Mouse (Mus musculus): ENCODE measurements at regions not wholly inside any gene's neighbourhood (a gene's known extent, or its start where the extent isn't known, plus 50 kb on each side); places are given as distances from the start of the nearest gene placed in this dataset.

- Histone ChIP-seq H3K4me2 (ENCODE audit: low read depth) (no peak overlapping the region), H3K36me3 (ENCODE audit: control insufficient read depth, insufficient read depth) (no peaks in the 10 kb centered on the region), H3K4me3 (no peak overlapping the region), H3ac (ENCODE audit: control insufficient read depth, insufficient read length) (no peak overlapping the region), H3K27me3 (ENCODE audit: control insufficient read depth, insufficient read depth, insufficient read length) (no peaks in the 10 kb centered on the region), H3K79me2 (ENCODE audit: control insufficient read depth, insufficient read depth) (no peaks in the 10 kb centered on the region)
- TF ChIP-seq SRF (IDR thresholded peaks at IDR 0.05; ENCODE audit: control insufficient read depth, insufficient read length, low read depth) (no peak), TCF12 (IDR thresholded peaks at IDR 0.05; ENCODE audit: insufficient read depth, poor library complexity, severe bottlenecking) (no peak), REST (IDR thresholded peaks at IDR 0.05; ENCODE audit: insufficient read depth, insufficient read length) (no peak), TCF3 (IDR thresholded peaks at IDR 0.05; ENCODE audit: insufficient read length, low read depth) (no peak), MAX (IDR thresholded peaks at IDR 0.05; ENCODE audit: low read depth) (no peak), CEBPB (IDR thresholded peaks at IDR 0.05; ENCODE audit: insufficient read depth, poor library complexity, severe bottlenecking) (no peak), E2F4 (IDR thresholded peaks at IDR 0.05; ENCODE audit: insufficient read depth) (no peak), MYOD1 (IDR thresholded peaks at IDR 0.05; ENCODE audit: control insufficient read depth in 1 of 3, insufficient read length in 2 of 3, low read depth in 2 of 3) (no peak), USF1 (IDR thresholded peaks at IDR 0.05; ENCODE audit: low read depth) (no peak), MYOG (IDR thresholded peaks at IDR 0.05; ENCODE audit: control insufficient read depth in 1 of 3, insufficient read depth in 1 of 3, insufficient read length in 2 of 3, low read depth in 2 of 3) (no peak)
Observed at GRCm38 (mm10) chr13:34505861-34506260, 147.4 kb downstream of the Pxdc1 start.

- no peaks in the 10 kb centered on the region for H3K36me3 ChIP-seq (ENCODE audit: control insufficient read depth, insufficient read depth)
- TF ChIP-seq USF1 (IDR thresholded peaks at IDR 0.05; ENCODE audit: low read depth) (no peak), SRF (IDR thresholded peaks at IDR 0.05; ENCODE audit: control insufficient read depth, insufficient read length, low read depth) (no peak), CEBPB (IDR thresholded peaks at IDR 0.05; ENCODE audit: insufficient read depth, poor library complexity, severe bottlenecking) (0 out of 2 replicates have a peak, but pooled peaks have one; percentile 51), REST (IDR thresholded peaks at IDR 0.05; ENCODE audit: insufficient read depth, insufficient read length) (no peak), MAX (IDR thresholded peaks at IDR 0.05; ENCODE audit: low read depth) (no peak), TCF12 (IDR thresholded peaks at IDR 0.05; ENCODE audit: insufficient read depth, poor library complexity, severe bottlenecking) (no peak), POLR2A (IDR thresholded peaks at IDR 0.05; ENCODE audit: insufficient read length, low read depth) (no peak)
Observed at GRCm38 (mm10) chr13:34504879-34505278, 148.4 kb downstream of the Pxdc1 start.

DNA sequence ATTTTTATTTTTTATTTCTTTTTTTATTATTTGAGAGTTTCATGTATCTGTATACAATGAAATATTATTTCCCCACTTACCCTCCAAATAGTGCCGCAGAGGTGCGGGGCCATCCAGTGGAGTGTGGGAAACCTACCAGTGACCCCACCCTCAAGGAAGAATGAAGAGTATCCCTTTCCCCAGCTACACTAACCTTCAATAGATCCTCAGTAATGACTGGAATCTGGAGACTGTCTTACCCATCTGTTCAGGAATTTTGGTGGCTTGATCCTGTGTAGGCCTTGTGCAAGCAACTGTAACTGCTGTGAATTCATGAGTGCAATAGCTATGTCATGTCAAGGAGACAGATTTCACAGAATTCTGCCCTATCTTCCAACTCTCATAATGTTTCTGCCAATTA lies 153.9 kb upstream of the Slc22a23 start:
- no peaks in the 10 kb centered on the region for H3K36me3 ChIP-seq (ENCODE audit: control insufficient read depth, insufficient read depth)
- no peaks in the 10 kb centered on the region for H3K27me3 ChIP-seq (ENCODE audit: control insufficient read depth, insufficient read depth, insufficient read length)
- H3ac ChIP-seq (ENCODE audit: control insufficient read depth, insufficient read length): no peak overlapping the region
- H3K4me2 ChIP-seq (ENCODE audit: low read depth): no peak overlapping the region
- no peak for TF ChIP-seq REST (IDR thresholded peaks at IDR 0.05; ENCODE audit: insufficient read depth, insufficient read length)
- TF ChIP-seq CEBPB (IDR thresholded peaks at IDR 0.05; ENCODE audit: insufficient read depth, poor library complexity, severe bottlenecking): peak; percentile 37; the same call in 1 of the 2 replicates
- no peak for TF ChIP-seq SRF (IDR thresholded peaks at IDR 0.05; ENCODE audit: control insufficient read depth, insufficient read length, low read depth)
- H3K4me3 ChIP-seq: no peak overlapping the region
- H3K79me2 ChIP-seq (ENCODE audit: control insufficient read depth, insufficient read depth): no peaks in the 10 kb centered on the region

More at GRCm38 (mm10) chr13:34504879-34505278, 148.4 kb downstream of the Pxdc1 start:
- no peak overlapping the region for H3ac ChIP-seq (ENCODE audit: control insufficient read depth, insufficient read length)
- no peaks in the 10 kb centered on the region for H3K27me3 ChIP-seq (ENCODE audit: control insufficient read depth, insufficient read depth, insufficient read length)
- H3K79me2 ChIP-seq (ENCODE audit: control insufficient read depth, insufficient read depth): no peaks in the 10 kb centered on the region
- no peak overlapping the region for H3K4me2 ChIP-seq (ENCODE audit: low read depth)
- no peak overlapping the region for H3K4me3 ChIP-seq

GRCm38 (mm10) chr13:34497667-34498066 lies 152.7 kb upstream of the Slc22a23 start:
- H3K27me3 ChIP-seq (ENCODE audit: control insufficient read depth, insufficient read depth, insufficient read length): no peaks in the 10 kb centered on the region
- H3ac ChIP-seq (ENCODE audit: control insufficient read depth, insufficient read length): no peak overlapping the region
- H3K4me3 ChIP-seq: no peak overlapping the region
- no peak for TF ChIP-seq MAX (IDR thresholded peaks at IDR 0.05; ENCODE audit: low read depth)
- H3K4me2 ChIP-seq (ENCODE audit: low read depth): no peak overlapping the region
- no peaks in the 10 kb centered on the region for H3K36me3 ChIP-seq (ENCODE audit: control insufficient read depth, insufficient read depth)
- H3K79me2 ChIP-seq (ENCODE audit: control insufficient read depth, insufficient read depth): no peaks in the 10 kb centered on the region

GRCm38 (mm10) chr13:34484831-34485230 lies 139.8 kb upstream of the Slc22a23 start:
- H3K79me2 ChIP-seq (ENCODE audit: control insufficient read depth, insufficient read depth): no peaks in the 10 kb centered on the region
- TF ChIP-seq POLR2A (IDR thresholded peaks at IDR 0.05; ENCODE audit: insufficient read length, low read depth) (no peak), TCF12 (IDR thresholded peaks at IDR 0.05; ENCODE audit: insufficient read depth, poor library complexity, severe bottlenecking) (no peak), TCF3 (IDR thresholded peaks at IDR 0.05; ENCODE audit: insufficient read length, low read depth) (no peak), MYOD1 (IDR thresholded peaks at IDR 0.05; ENCODE audit: control insufficient read depth in 1 of 3, insufficient read length in 2 of 3, low read depth in 2 of 3) (no peak), E2F4 (IDR thresholded peaks at IDR 0.05; ENCODE audit: insufficient read depth) (no peak), REST (IDR thresholded peaks at IDR 0.05; ENCODE audit: insufficient read depth, insufficient read length) (no peak)
- H3K4me2 ChIP-seq (ENCODE audit: low read depth): no peak overlapping the region
- H3K4me3 ChIP-seq: no peak overlapping the region
- H3K36me3 ChIP-seq (ENCODE audit: control insufficient read depth, insufficient read depth): no peaks in the 10 kb centered on the region
- no peaks in the 10 kb centered on the region for H3K27me3 ChIP-seq (ENCODE audit: control insufficient read depth, insufficient read depth, insufficient read length)
- no peak overlapping the region for H3ac ChIP-seq (ENCODE audit: control insufficient read depth, insufficient read length)

DNA sequence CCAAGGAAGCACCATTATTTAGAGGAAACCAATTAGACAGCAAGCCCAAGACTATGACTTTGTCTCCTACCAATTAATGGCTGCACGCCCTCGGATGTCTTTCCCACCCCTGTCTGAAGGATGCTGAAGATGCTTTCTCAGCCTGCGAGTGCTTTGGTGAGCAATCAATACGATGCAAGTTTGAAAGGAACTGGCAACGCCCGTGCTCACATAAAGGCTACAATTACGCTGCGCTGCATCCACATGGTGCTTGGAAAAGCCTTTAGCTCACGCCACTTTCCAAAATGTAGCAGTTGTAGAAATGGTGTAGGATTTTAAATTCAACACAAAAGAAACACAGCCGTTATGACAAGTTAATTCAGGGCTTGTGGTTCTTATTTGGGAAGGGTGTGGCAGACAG lies 136.5 kb upstream of the Slc22a23 start:
- no peaks in the 10 kb centered on the region for H3K36me3 ChIP-seq (ENCODE audit: control insufficient read depth, insufficient read depth)
- H3K27me3 ChIP-seq (ENCODE audit: control insufficient read depth, insufficient read depth, insufficient read length): no peaks in the 10 kb centered on the region
- TF ChIP-seq REST (IDR thresholded peaks at IDR 0.05; ENCODE audit: insufficient read depth, insufficient read length) (no peak), TCF3 (IDR thresholded peaks at IDR 0.05; ENCODE audit: insufficient read length, low read depth) (no peak), USF1 (IDR thresholded peaks at IDR 0.05; ENCODE audit: low read depth) (no peak), MAX (IDR thresholded peaks at IDR 0.05; ENCODE audit: low read depth) (no peak), E2F4 (IDR thresholded peaks at IDR 0.05; ENCODE audit: insufficient read depth) (no peak)
- no peaks in the 10 kb centered on the region for H3K79me2 ChIP-seq (ENCODE audit: control insufficient read depth, insufficient read depth)
- H3ac ChIP-seq (ENCODE audit: control insufficient read depth, insufficient read length): no peak overlapping the region
- H3K4me2 ChIP-seq (ENCODE audit: low read depth): no peak overlapping the region
- H3K4me3 ChIP-seq: no peak overlapping the region

All from myocyte (in vitro differentiated cells).